Mouse (Mus musculus): ENCODE measurements around the gene Ccdc87.
A peak's percentile ranks its signal among the peaks of the same experiment; 100 is the strongest.
"Not testable (repeated sequence)": the region's sequence is repeated elsewhere in the genome, so short reads cannot be mapped to it uniquely, and the experiment has no call there.

Ccdc87 gene

GRCm38 (mm10) chr19:4839149-4839548, at the start of gene Ccdc87, which contains the start of gene Ccs:
TSS of gene Ccdc87 (plus strand) at chr19:4839366.
TSS of gene Ccs (minus strand) at chr19:4839332.
- DNase-seq (ENCODE audit: low read depth, low spot score), result peak; percentile 76

DNA sequence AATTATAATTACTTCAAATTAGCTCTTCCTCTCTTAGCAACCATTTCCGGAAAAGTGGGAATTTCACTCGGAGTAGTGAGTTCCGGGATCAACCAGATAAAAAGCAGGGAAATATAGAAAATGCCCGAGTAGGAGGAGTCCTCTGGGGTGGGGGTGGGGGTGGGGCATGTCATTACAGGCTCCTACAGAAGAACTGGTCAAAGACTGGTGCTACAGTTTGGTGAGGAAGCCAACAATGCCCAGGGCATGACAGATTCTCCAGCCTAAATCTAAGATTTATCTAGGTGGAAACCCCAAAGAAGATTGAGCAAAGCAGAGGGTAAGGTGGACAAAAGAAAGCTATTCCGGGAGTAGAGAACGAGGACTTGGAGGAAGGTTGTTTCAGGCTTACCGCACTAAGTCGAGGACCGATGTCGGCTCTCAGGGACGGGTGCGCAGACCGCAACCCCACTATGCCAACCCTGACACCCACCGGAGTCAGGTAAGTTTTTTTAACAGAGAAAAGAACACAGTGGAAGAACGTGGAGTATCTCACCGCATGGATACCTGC, 45.8 kb upstream of the Ccdc87 start:
- no peak for DNase-seq (ENCODE audit: low read depth, low spot score)

- DNase-seq (ENCODE audit: low read depth, low spot score), result peak; percentile 99
Observed at GRCm38 (mm10) chr19:4793831-4794422, 45.2 kb upstream of the Ccdc87 start, which contains the start of gene Rbm4. TSS of gene Rbm4 (minus strand) at chr19:4793901.

- DNase-seq (ENCODE audit: low read depth, low spot score), result no peak
Observed at GRCm38 (mm10) chr19:4795929-4796328, 43.2 kb upstream of the Ccdc87 start.

DNA sequence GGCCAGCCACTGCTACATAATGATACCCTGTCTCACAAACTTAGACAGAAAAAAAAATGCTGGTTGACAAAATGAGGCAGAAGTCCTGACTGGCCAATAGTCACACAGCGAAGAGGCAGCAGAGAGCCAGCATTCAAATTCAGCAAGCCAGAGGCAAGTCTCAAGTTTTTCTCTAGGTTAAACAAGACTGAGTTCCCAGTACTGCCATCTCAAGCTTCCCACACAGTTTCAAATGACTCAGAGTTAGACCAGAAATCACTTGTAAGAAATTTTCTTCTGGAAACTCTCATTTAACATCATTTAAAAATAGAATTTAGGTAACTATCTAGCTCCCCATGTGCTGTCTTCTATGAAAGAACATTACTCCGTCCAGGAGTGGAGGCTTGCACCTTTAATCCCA, 41.3 kb upstream of the Ccdc87 start:
- DNase-seq (ENCODE audit: low read depth, low spot score), result no peak

DNA sequence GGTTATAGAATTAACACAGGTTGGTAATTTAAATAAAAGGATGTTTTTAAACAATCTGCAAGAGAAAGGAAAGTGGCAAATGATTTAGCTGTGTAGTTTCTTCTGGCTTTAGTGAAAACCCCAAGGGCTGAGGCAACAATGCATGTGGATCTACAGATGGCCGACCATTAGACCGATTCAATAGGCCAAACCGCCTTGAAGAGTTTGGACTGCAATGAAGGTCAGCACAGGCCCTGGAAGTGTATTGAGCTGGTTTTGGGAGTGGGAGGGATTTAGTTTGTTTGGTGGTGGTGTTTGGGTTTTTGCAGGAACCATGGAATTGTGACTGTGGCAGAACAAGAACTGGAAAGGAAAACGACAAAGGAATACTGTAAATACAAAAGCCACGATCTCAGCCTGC, 40.1 kb upstream of the Ccdc87 start:
- no peak for DNase-seq (ENCODE audit: low read depth, low spot score)

- DNase-seq (ENCODE audit: low read depth, low spot score), result no peak
Observed at GRCm38 (mm10) chr19:4802691-4803091, 36.5 kb upstream of the Ccdc87 start.

DNA sequence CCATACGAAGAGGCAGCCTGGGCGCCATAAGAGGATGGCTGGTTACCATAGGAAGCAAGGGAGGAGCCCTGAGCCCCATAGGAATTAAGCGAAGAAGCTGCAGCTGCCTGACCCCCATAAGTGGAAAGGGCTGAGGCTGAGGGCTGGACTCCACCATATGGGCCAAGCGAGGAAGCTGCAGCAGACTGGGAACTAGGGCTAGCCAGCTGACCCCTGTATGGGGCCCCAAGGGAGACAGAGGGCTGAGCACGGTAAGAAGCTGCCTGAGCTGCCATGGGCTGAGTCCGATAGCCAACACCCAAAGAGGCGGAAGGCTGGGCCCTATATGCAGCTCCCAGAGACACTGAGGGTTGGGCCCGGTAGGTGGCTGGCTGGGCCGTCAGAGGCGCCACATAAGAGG, 35.9 kb upstream of the Ccdc87 start:
- no peak for DNase-seq (ENCODE audit: low read depth, low spot score)

GRCm38 (mm10) chr19:4810309-4810708, 28.9 kb upstream of the Ccdc87 start:
- no peak for DNase-seq (ENCODE audit: low read depth, low spot score)

DNA sequence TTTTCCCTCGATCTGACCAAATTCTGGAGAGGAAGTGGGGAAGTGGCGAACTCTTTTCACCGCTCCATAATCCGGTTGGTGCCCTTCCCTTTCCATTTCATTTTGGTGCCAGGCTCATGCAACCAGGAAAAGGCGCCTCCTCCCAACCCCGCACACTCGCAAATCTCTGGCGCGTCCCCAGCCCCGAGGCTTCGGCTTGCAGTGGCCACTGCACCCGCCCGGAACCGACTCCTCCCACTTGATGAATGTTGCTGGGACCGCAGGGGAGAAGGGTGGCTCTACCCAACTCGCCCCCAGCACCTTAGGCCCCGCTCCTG, 28.5 kb upstream of the Ccdc87 start:
- DNase-seq (ENCODE audit: low read depth, low spot score), result no peak

DNA sequence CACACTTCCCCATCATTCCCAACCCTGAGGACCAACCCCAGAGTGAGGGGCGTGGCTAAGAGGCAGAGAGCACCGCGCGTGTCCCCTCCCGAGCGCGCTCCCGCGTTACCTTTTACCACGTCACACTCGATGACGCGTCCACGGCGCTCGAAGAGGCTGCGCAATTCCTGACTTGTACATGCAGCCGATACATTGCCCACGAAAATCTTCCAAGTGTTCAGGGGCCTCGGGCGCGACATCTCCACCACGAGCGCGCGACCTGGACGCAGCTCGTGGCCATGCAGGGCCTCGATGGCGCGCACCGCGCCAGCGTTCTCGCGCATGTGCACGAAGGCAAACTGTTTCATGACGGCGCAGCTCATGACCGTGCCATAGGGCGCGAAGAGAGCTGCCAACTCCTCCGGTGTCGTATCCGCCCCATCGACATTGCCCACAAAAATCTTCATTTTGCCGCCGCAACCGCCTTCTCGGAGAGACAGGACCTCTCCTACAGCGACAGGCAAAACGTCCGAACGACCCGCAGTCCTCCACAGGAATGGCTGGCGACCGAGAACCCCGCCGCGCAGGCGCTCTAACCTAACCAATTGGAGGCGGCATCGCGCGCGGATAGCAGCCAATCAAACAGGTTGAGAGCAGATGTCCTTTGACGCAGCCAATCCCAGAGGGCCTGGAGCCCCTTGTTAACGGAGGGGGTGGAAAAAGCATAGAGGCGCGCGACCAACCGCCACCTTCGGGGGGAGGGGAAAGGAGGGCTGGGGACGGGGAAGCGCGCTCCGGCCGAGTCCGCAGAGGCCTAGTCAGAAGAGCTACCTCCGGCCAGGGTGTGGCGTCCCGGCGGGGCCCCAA, 27.9 kb upstream of the Ccdc87 start, which contains the start of the genes Gm21992 and Rbm14:
Gene Gm21992 (minus strand): TSS at position 550 of the 846 bp plus-strand sequence.
Gene Rbm14 (minus strand): TSS at position 572 of the 846 bp plus-strand sequence.
- DNase-seq (ENCODE audit: low read depth, low spot score), result peak; percentile 98

GRCm38 (mm10) chr19:4811909-4812242, 27.3 kb upstream of the Ccdc87 start:
- no peak for DNase-seq (ENCODE audit: low read depth, low spot score)

GRCm38 (mm10) chr19:4812334-4812949, 26.7 kb upstream of the Ccdc87 start:
- not testable (repeated sequence) for DNase-seq (ENCODE audit: low read depth, low spot score)

DNA sequence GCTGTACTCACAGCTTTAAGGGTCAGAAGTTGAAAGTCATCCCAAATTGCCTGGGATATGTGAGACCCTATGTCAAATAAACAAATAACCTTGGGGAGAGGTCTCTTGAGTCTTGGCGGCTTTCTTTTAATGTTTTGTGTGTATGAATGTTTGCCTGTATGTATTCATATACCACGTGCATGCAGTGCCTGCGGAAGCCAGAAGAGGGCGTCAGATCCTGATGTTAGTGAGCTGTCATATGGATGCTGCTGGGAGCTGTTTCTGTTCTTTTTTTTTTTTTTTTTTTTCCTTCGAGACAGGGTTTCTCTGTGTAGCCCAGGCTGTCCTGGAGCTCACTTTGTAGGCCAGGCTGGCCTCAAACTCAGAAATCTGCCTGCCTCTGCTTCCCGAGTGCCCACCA, 26.2 kb upstream of the Ccdc87 start:
- DNase-seq (ENCODE audit: low read depth, low spot score), result no peak

GRCm38 (mm10) chr19:4817182-4817835, 21.9 kb upstream of the Ccdc87 start:
- DNase-seq (ENCODE audit: low read depth, low spot score), result no peak

- peak; percentile 60 for DNase-seq (ENCODE audit: low read depth, low spot score)
Observed at GRCm38 (mm10) chr19:4820678-4821303, 18.4 kb upstream of the Ccdc87 start.

- DNase-seq (ENCODE audit: low read depth, low spot score), result no peak
Observed at GRCm38 (mm10) chr19:4828444-4829114, 10.6 kb upstream of the Ccdc87 start.

DNA sequence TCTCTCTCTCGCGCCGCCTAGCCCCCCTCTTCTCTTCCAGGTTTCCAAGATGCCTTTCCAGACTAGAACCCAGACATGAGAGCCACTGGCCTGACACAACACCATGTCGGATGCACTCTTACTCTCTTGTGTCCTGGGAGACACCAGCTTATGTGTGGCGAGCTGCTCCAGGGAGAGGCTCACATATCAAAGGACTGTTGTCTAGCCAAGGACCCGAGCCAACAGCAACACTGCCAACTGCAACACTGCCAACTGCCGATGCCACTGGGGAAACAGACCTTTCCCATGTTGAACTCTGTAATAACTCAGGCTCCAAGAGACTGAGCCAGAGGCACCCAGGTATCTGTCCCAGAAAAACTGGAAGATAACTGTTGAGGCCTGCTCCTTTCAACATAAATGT, 10.0 kb upstream of the Ccdc87 start:
- no peak for DNase-seq (ENCODE audit: low read depth, low spot score)

- DNase-seq (ENCODE audit: low read depth, low spot score), result no peak
Observed at GRCm38 (mm10) chr19:4833977-4834376, 5.2 kb upstream of the Ccdc87 start.

GRCm38 (mm10) chr19:4836096-4836495, 3.1 kb upstream of the Ccdc87 start:
- no peak for DNase-seq (ENCODE audit: low read depth, low spot score)

GRCm38 (mm10) chr19:4837049-4837448, 2.1 kb upstream of the Ccdc87 start:
- no peak for DNase-seq (ENCODE audit: low read depth, low spot score)
